Mouse (Mus musculus): ENCODE data around the gene Bcr.

The Bcr gene

GRCm38 (mm10) chr10:75060217-75060842 is at the start of gene Bcr:
Gene Bcr (plus strand): TSS chr10:75060592.
- peak; percentile 80 for DNase-seq (ENCODE audit: low read depth, low spot score)

GRCm38 (mm10) chr10:75010704-75011103 is 49.7 kb upstream of the Bcr start:
- DNase-seq (ENCODE audit: low read depth, low spot score) = no peak

DNA sequence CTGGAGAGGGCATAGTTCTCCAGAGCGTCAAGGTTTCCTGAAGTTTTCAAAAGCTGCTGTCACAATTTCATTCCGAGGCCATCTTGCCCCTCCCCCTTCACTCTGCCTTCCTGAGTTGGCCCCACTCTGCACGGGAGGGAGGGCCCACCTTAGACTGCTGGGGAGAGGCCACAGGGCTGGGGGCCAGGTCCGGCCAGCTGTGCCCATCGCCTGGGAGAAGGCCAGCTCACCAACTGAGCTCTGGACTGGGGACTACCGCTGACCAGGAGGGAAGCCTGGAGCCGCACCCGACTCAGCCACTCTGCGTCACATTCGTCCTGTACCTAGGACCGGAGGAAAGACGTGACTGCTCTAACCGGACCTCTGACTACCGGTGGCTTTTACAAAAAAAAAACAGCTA is 44.9 kb upstream of the Bcr start:
- DNase-seq (ENCODE audit: low read depth, low spot score) = no peak

- DNase-seq (ENCODE audit: low read depth, low spot score) = no peak
These were observed 43.9 kb upstream of the Bcr start for GRCm38 (mm10) chr10:75016481-75016880.

- DNase-seq (ENCODE audit: low read depth, low spot score) = no peak
These were observed 40.1 kb upstream of the Bcr start for GRCm38 (mm10) chr10:75020271-75020670.

GRCm38 (mm10) chr10:75021138-75021537 is 39.3 kb upstream of the Bcr start:
- peak; percentile 25 for DNase-seq (ENCODE audit: low read depth, low spot score)

DNA sequence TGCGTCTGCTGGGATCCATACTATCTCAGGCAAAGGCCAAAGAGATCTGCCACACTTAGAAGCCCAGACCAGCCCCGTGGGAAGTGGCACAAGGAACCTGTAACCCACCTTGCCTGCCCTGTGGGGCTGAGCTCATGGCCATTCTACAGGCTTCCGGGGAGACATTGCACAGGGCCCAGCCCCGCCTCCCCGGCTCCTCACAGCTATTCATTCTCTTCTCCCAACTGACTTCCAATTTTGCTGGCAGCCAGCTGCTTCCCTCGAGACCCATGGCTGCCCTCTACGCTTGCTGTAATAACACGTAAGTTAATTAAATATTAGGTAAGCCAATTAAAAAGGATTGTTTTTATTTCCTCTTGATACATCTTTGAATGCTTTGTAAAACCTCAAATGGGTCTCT is 33.9 kb upstream of the Bcr start:
- DNase-seq (ENCODE audit: low read depth, low spot score) = no peak

DNA sequence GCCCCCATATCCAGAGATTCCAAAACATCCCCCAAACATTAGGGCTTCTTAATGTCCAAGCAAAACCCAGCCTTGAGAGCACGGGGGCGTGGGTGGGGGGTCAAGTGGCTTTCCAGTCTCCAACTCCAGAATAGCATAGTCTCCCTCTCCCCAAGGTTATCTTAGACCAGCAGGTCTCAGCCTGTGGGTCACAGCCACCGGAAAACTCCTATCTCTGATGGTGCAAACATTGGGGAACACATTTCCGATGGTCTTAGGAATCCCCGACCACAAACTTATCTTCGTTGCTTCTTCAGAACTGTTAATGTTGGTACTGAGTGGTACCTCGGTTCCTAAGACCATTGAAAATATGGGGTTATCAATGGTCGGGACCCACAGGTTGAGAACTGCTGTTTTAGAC is 31.6 kb upstream of the Bcr start:
- DNase-seq (ENCODE audit: low read depth, low spot score) = no peak

GRCm38 (mm10) chr10:75029677-75030076 is 30.7 kb upstream of the Bcr start:
- DNase-seq (ENCODE audit: low read depth, low spot score) = no peak

- no peak for DNase-seq (ENCODE audit: low read depth, low spot score)
These were observed 30.2 kb upstream of the Bcr start for GRCm38 (mm10) chr10:75030234-75030633.

GRCm38 (mm10) chr10:75031345-75032114 is 28.9 kb upstream of the Bcr start:
- DNase-seq (ENCODE audit: low read depth, low spot score) = no peak

DNA sequence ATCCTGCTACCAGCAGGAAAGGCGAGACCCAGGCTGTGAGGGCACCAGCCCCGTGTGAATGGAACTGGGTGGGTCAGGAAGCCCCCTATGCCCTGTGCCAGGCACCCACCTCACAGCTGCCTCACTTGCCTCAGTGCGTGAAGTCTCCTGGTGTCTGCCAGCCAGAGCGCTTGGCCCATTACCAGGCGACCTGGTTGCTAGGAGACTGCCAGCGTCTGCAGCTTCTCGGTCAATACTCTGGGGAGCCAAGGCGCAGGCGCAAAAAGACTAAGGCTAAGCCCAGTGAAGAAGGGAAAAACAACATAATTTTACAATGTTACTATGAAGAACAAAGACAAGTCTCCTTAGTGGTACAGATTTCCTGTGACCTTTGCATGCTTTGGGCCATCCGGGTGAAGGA is 28.0 kb upstream of the Bcr start, which contains the start of gene Rsph14:
Gene Rsph14 (minus strand): TSS at position 192 of the 400 bp plus-strand sequence.
- DNase-seq (ENCODE audit: low read depth, low spot score) = no peak

GRCm38 (mm10) chr10:75036883-75037379 is 23.5 kb upstream of the Bcr start, which contains the start of gene Rab36:
Gene Rab36 (plus strand): TSS chr10:75037058.
- peak; percentile 81 for DNase-seq (ENCODE audit: low read depth, low spot score)

DNA sequence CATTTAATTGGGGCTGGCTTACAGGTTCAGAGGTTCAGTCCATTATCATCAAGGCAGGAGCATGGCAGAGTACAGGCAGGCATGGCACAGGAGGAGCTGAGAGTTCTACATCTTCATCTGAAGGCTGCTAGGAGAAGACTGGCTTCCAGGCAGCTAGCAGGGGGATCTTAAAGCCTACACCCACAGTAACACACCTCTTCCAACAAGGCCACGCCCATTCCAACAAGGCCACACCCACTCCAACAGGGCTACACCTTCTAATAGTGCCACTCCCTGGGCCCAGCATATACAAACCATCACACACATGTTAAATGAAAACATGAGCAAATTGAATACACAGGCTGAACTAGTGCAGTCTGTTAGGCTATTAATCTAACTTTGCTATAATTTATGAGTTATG is 18.3 kb upstream of the Bcr start:
- DNase-seq (ENCODE audit: low read depth, low spot score) = peak; percentile 11

GRCm38 (mm10) chr10:75044459-75044858 is 15.9 kb upstream of the Bcr start:
- no peak for DNase-seq (ENCODE audit: low read depth, low spot score)

DNA sequence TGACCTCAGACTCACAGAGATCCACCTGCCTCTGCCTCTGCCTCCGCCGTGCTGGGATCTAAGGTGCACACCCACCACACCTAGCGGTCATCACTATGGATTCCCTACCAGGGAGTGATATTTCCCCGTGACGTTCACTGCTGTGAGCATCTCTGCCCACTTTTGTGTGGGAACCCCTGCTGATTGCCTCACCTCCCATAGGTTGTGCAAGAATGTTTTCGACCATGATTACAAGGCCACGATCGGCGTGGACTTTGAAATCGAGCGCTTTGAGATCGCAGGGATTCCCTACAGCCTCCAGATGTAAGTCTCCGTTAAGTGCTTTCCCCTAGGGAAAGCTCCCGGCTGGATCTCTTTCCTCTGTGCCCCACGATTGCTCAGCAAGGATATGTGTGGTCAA is 14.6 kb upstream of the Bcr start:
- no peak for DNase-seq (ENCODE audit: low read depth, low spot score)

DNA sequence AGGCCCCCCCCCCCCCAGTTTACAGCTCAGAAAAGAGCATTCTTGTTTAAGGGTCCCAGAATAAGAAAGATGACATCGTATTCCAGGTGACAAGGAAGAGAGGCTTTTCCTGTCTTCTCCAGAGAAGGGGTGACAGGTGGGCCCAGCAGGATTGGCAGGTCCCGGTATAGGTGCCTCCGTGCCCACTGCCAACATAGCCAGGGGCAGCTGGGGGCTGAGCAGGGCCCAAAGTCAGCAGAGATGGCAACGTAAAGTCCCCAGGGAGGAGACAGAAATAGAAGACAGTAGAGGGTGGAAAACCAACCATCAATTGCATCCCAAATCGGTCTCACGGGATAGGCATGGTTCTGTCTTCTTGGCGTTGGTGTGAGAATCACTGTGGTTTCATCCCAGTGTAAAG is 11.7 kb upstream of the Bcr start:
- DNase-seq (ENCODE audit: low read depth, low spot score) = no peak

GRCm38 (mm10) chr10:75051364-75052074 is 8.9 kb upstream of the Bcr start:
- no peak for DNase-seq (ENCODE audit: low read depth, low spot score)

DNA sequence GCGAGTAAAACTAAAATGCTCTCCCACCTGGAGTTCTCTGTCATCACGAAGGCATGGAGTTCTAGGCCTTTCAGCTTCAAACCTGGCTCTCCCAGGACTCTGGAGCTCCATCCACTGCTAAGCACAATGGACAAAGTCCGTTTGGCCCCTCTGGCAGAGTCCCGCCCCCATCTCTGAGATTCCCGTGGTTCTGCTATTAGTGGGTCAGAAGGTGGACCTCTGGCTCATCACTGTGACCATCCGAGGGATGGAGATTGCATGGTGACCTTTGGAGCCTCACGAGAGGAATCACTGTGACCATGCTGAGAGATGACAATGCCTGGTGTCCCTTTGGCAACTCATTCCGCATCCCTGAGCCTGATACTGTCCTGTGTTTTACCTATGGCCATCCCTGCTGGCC is 7.5 kb upstream of the Bcr start:
- DNase-seq (ENCODE audit: low read depth, low spot score) = no peak

GRCm38 (mm10) chr10:75053655-75054054 is 6.7 kb upstream of the Bcr start:
- no peak for DNase-seq (ENCODE audit: low read depth, low spot score)

DNA sequence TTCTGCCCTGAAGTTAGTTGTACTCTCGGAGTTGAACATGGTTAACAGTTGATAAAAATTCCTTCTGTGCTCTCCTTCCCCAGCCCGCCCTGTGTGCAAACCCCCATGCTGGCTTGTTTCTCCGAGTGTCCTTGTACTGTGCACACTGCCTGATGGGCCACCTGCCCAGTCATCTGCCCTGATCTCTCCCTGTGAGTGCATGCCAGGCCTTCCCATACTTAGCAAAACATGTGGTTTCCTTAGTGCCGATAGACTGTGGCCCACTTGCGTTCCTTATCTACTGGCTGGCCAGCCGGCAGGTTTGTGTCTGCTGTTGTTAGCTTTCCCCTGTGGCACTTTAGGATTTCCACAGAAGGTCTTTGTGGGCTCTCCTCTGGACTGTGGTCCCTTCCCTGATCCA is 6.3 kb upstream of the Bcr start:
- no peak for DNase-seq (ENCODE audit: low read depth, low spot score)

- DNase-seq (ENCODE audit: low read depth, low spot score) = no peak
These were observed 4.7 kb upstream of the Bcr start for GRCm38 (mm10) chr10:75055672-75056071.

Data from CD4-positive helper T cell, adult 2 months (primary cell).